In the genomic region with DNA sequence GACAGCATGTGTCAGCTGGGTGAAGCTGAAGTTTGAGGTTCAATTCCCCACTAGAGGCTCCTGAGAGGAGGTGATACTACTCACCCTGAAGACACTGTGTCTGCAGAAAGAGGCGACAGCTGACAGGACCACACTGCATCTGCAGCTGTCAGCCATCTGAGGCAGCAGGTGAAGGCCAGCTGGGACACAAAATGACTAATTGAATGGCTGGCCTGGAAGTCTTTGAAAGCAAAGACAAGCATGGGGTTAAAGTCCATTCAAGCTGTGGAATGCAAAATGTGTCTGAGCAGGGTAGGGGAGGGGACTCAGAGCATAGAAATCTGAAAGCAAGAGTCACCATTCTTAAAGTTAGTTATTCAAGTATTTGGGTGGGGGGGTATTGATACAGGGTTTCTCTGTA, we compare ENCODE assay signal across 22 mouse cellular contexts. TPM values are rescaled to one million over a fixed set of nuclear protein-coding genes. Genes with fewer than 3 reads are reported as not detected.
A peak's percentile ranks its signal among the peaks of the same experiment; 100 is the strongest.
DNase-seq lines count a peak whose midpoint lies in the region; ATAC-seq and TF ChIP-seq lines count a peak whose summit lies in the region.
"Had no signal": no experiment of that assay in that cellular context is flagged by ENCODE, and none has a peak within 500 bp of the region (broad histone marks: within the 10 kb centered on the region; RNA-seq: fewer than 3 reads in every experiment).

No protein-coding gene starts in this region.

- no peak overlapping the region for H3K4me3 ChIP-seq in hindbrain, embryonic 12.5 days
- H3K4me3 ChIP-seq in hindbrain, embryonic 13.5 days, result no peak overlapping the region
- no peak overlapping the region for H3K4me3 ChIP-seq in hindbrain, postnatal 0 days (ENCODE audit: low read length)
- no peak overlapping the region for H3K4me3 ChIP-seq in stomach, embryonic 16.5 days (replicated peaks; ENCODE audit: low read length)
- H3K4me3 ChIP-seq: embryonic facial prominence, embryonic 15.5 days; heart, embryonic 12.5 days; limb, embryonic 13.5 days; liver, embryonic 15.5 days; midbrain, embryonic 15.5 days had no signal

- H3K9ac ChIP-seq in hindbrain, embryonic 12.5 days, result no peak overlapping the region
- H3K9ac ChIP-seq in hindbrain, embryonic 13.5 days, result no peak overlapping the region
- no peak overlapping the region for H3K9ac ChIP-seq in hindbrain, postnatal 0 days (replicated peaks; ENCODE audit: low read length)
- no peak overlapping the region for H3K9ac ChIP-seq in stomach, embryonic 16.5 days (ENCODE audit: low read length)
- H3K9ac ChIP-seq: embryonic facial prominence, embryonic 15.5 days; heart, embryonic 12.5 days; limb, embryonic 13.5 days; liver, embryonic 15.5 days; midbrain, embryonic 15.5 days had no signal

- H3K27me3 ChIP-seq in hindbrain, embryonic 12.5 days, result peaks cover 8% of the 10 kb centered on the region; the same call in 1 of the 2 replicates
- H3K27me3 ChIP-seq in hindbrain, embryonic 13.5 days, result 0 out of 2 replicates have a peak, but pooled peaks cover 4% of the 10 kb centered on the region
- no peaks in the 10 kb centered on the region for H3K27me3 ChIP-seq in hindbrain, postnatal 0 days (ENCODE audit: insufficient read depth, low read length)
- H3K27me3 ChIP-seq in stomach, embryonic 16.5 days (ENCODE audit: control insufficient read depth, insufficient read depth, low read length), result no peaks in the 10 kb centered on the region
- H3K27me3 ChIP-seq: embryonic facial prominence, embryonic 15.5 days; heart, embryonic 12.5 days; limb, embryonic 13.5 days; liver, embryonic 15.5 days; midbrain, embryonic 15.5 days had no signal

- 29% methylated on average over 1 of the region's 1 CpGs for WGBS in hindbrain, embryonic 12.5 days
- 10% methylated on average over 1 of the region's 1 CpGs for WGBS in hindbrain, embryonic 13.5 days
- 17% methylated on average over 1 of the region's 1 CpGs for WGBS in hindbrain, postnatal 0 days
- 25% methylated on average over 1 of the region's 1 CpGs for WGBS in stomach, embryonic 16.5 days

- H3K36me3 ChIP-seq in hindbrain, embryonic 12.5 days, result no peaks in the 10 kb centered on the region
- H3K36me3 ChIP-seq in hindbrain, embryonic 13.5 days, result no peaks in the 10 kb centered on the region
- H3K36me3 ChIP-seq in hindbrain, postnatal 0 days (ENCODE audit: insufficient read depth, low read length), result no peaks in the 10 kb centered on the region
- H3K36me3 ChIP-seq in stomach, embryonic 16.5 days (ENCODE audit: control insufficient read depth, insufficient read depth, low read length), result no peaks in the 10 kb centered on the region
- H3K36me3 ChIP-seq: embryonic facial prominence, embryonic 15.5 days; heart, embryonic 12.5 days; limb, embryonic 13.5 days; liver, embryonic 15.5 days; midbrain, embryonic 15.5 days had no signal

- H3K4me1 ChIP-seq in hindbrain, embryonic 12.5 days, result peaks cover 11% of the 10 kb centered on the region; the same call in 1 of the 2 replicates
- H3K4me1 ChIP-seq in hindbrain, embryonic 13.5 days (replicated peaks), result peaks cover 6% of the 10 kb centered on the region; the same call in 1 of the 2 replicates
- no peaks in the 10 kb centered on the region for H3K4me1 ChIP-seq in hindbrain, postnatal 0 days (ENCODE audit: insufficient read depth, low read length)
- peaks cover 15% of the 10 kb centered on the region for H3K4me1 ChIP-seq in stomach, embryonic 16.5 days (ENCODE audit: control insufficient read depth, insufficient read depth, low read length)
- H3K4me1 ChIP-seq: embryonic facial prominence, embryonic 15.5 days; heart, embryonic 12.5 days; limb, embryonic 13.5 days; liver, embryonic 15.5 days; midbrain, embryonic 15.5 days had no signal

- DNase-seq in embryo, embryonic 10.5 days (ENCODE audit: low spot score), result peak; percentile 33
- DNase-seq in hindbrain, postnatal 0 days (ENCODE audit: low spot score), result peak; percentile 16
- DNase-seq in layer of hippocampus, adult 11-12 months (ENCODE audit: low spot score), result no peak
- DNase-seq in thymus, postnatal 4 days, result no peak
- DNase-seq: cerebellum, adult 2 months; cerebellum, postnatal 36 days; heart, postnatal 14 days; kidney, adult 9 months; kidney, postnatal 25 days; layer of hippocampus, adult 9-11 months; lung, postnatal 14 days; right cerebral cortex, adult 18-20 months; thymus, adult 18-20 months had no signal

- no peak for TF ChIP-seq CTCF in hindbrain, postnatal 0 days (IDR thresholded peaks at IDR 0.05; ENCODE audit: low read depth)

- no peaks in the 10 kb centered on the region for H3K9me3 ChIP-seq in hindbrain, embryonic 12.5 days (replicated peaks)
- no peaks in the 10 kb centered on the region for H3K9me3 ChIP-seq in hindbrain, embryonic 13.5 days
- no peaks in the 10 kb centered on the region for H3K9me3 ChIP-seq in hindbrain, postnatal 0 days (ENCODE audit: low read length)
- no peaks in the 10 kb centered on the region for H3K9me3 ChIP-seq in stomach, embryonic 16.5 days (replicated peaks; ENCODE audit: control insufficient read depth, low read length)
- H3K9me3 ChIP-seq: embryonic facial prominence, embryonic 15.5 days; heart, embryonic 12.5 days; limb, embryonic 13.5 days; liver, embryonic 15.5 days; midbrain, embryonic 15.5 days had no signal

- ATAC-seq in hindbrain, embryonic 12.5 days (ENCODE audit: low FRiP score), result peak; percentile 50; the same call in 1 of the 2 replicates
- no peak for ATAC-seq in hindbrain, embryonic 13.5 days (ENCODE audit: low FRiP score)
- ATAC-seq in hindbrain, postnatal 0 days, result no peak
- peak; percentile 60; the same call in 1 of the 2 replicates for ATAC-seq in stomach, embryonic 16.5 days (ENCODE audit: insufficient read depth, low FRiP score)
- ATAC-seq: inflammation-experienced regulatory T-cells, adult 6 months; midbrain, embryonic 15.5 days had no signal

- no peak overlapping the region for H3K27ac ChIP-seq in hindbrain, embryonic 12.5 days
- H3K27ac ChIP-seq in hindbrain, embryonic 13.5 days, result no peak overlapping the region
- no peak overlapping the region for H3K27ac ChIP-seq in hindbrain, postnatal 0 days
- H3K27ac ChIP-seq in stomach, embryonic 16.5 days (ENCODE audit: low read length), result no peak overlapping the region
- H3K27ac ChIP-seq: embryonic facial prominence, embryonic 15.5 days; limb, embryonic 13.5 days; liver, embryonic 15.5 days; midbrain, embryonic 15.5 days had no signal

- H3K4me2 ChIP-seq in hindbrain, embryonic 12.5 days (replicated peaks), result no peak overlapping the region
- H3K4me2 ChIP-seq in hindbrain, embryonic 13.5 days, result no peak overlapping the region
- H3K4me2 ChIP-seq in hindbrain, postnatal 0 days (ENCODE audit: low read depth, low read length), result no peak overlapping the region
- no peak overlapping the region for H3K4me2 ChIP-seq in stomach, embryonic 16.5 days (ENCODE audit: low read depth, low read length)
- H3K4me2 ChIP-seq: embryonic facial prominence, embryonic 15.5 days; heart, embryonic 12.5 days; limb, embryonic 13.5 days; liver, embryonic 15.5 days; midbrain, embryonic 15.5 days had no signal

RNA-seq across cellular contexts. Expression of gene Tnfsf13b, which starts 54.7 kb away (rescaled TPM):
- 0.08 and 0.09 TPM in 2 replicates for polyA plus RNA-seq in hindbrain, embryonic 12.5 days (2016; fragmentation: Nextera tagmentation; extraction: Ambion mirVana)
- polyA plus RNA-seq in hindbrain, embryonic 13.5 days (2015; fragmentation: Nextera tagmentation; extraction: Ambion mirVana), result 0.08 and 0.36 TPM in 2 replicates
- total RNA-seq in hindbrain, postnatal 0 days (2014; rRNA removed), result 0.14 and 0.47 TPM in 2 replicates
- 0.93 and 1.2 TPM in 2 replicates for polyA plus RNA-seq in hindbrain, postnatal 0 days (2015; fragmentation: Nextera tagmentation; extraction: Ambion mirVana)
- polyA plus RNA-seq in stomach, embryonic 16.5 days (2015; fragmentation: Nextera tagmentation; extraction: Ambion mirVana), result 0.26 and 0.28 TPM in 2 replicates
- polyA plus RNA-seq: embryonic facial prominence, embryonic 15.5 days had no signal

Comparison
In these comparisons a context has a peak if more than half of its experiments do, and no peak if none do; other contexts are left out.
1. ATAC-seq: peak in hindbrain, embryonic 12.5 days (single experiment) and stomach, embryonic 16.5 days (single experiment); none in hindbrain, embryonic 13.5 days (single experiment) and hindbrain, postnatal 0 days (single experiment).
2. DNase-seq: peak in embryo, embryonic 10.5 days (single experiment) and hindbrain, postnatal 0 days (single experiment); none in layer of hippocampus, adult 11-12 months (single experiment) and thymus, postnatal 4 days (single experiment).